Mouse (Mus musculus) brain, embryonic 14.5 days (tissue): Measurements from ENCODE around the gene Ccdc39.

Experiments
- CTCF ChIP-seq: fragments of 200-500 bp; IDR thresholded peaks from 2 replicates; pipeline ENCODE4 v1.5.1; 2012; ENCODE audit warnings: inconsistent platforms, mild to moderate bottlenecking, moderate library complexity, borderline replicate concordance; ENCODE audit not compliant: insufficient read depth, insufficient read length; ENCODE audit errors: extremely low read depth
- POLR2A ChIP-seq: fragments of 200-500 bp; IDR thresholded peaks from 2 replicates; pipeline ENCODE4 v1.6.1; 2012; ENCODE audit warnings: mild to moderate bottlenecking, inconsistent platforms, borderline replicate concordance; ENCODE audit not compliant: poor library complexity, insufficient read depth, insufficient read length, severe bottlenecking; ENCODE audit errors: extremely low read depth

GRCm38 (mm10) chr3:33800513-33800820, 43.6 kb downstream of the Ccdc39 start:
- TF ChIP-seq CTCF, result no peak
- TF ChIP-seq POLR2A, result no peak
